Mouse (Mus musculus) ovary, postnatal 36 days (tissue): ENCODE measurements at regions not wholly inside any gene's neighbourhood (a gene's known extent, or its start where the extent isn't known, plus 50 kb on each side); places are given as distances from the start of the nearest gene placed in this dataset.

Experiments used
- DNase-seq: peaks from one replicate; pipeline ENCODE4 v3.0.0; 2022; ENCODE audit warnings: low spot score, mixed read lengths

- no peak for DNase-seq
Observed at GRCm38 (mm10) chr2:28349911-28350310, 96.7 kb upstream of the Ppp1r26 start.

- DNase-seq, result no peak
Observed at GRCm38 (mm10) chr2:28351445-28351844, 95.2 kb upstream of the Ppp1r26 start.

- no peak for DNase-seq
Observed at GRCm38 (mm10) chr2:28352903-28353302, 93.7 kb upstream of the Ppp1r26 start.

DNA sequence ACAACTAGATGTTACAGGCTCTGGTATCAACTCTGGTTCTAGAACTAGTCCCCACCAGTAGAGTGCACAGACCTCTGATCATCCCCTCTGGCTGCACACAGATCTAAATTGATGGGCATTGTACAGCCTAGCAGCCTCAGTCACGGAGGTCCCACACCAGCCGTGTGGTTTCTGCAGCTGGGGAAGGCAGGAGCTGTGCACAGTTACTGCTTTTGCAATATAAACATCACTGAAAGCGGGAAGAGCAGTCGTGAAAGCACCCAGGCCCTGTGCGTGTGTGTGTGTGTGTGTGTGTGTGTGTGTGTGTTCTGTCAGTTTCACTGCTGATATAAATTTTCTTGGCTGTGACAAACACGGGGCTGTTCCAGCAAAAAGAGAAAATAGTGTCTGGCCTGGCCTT lies 84.4 kb upstream of the Ppp1r26 start:
- no peak for DNase-seq

DNA sequence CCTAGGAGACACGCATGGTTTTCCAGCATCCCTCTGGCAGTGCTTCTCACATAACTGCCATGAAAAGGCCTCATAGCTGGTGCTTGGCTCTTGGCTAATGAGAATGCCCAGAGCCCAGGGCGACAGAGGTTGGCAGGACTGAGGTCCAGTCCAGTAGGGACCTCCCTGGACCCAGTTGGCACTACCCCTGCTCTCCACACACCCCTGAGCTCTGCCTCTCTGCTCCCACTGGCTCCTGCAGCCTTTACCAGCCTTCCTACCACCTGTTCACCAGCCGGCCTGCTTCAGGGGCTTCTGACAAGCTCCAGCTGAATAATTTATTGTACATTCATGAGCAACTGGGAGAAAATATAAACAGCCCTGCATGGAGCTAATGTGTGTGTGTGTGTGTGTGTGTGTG lies 82.0 kb upstream of the Ppp1r26 start:
- no peak for DNase-seq

DNA sequence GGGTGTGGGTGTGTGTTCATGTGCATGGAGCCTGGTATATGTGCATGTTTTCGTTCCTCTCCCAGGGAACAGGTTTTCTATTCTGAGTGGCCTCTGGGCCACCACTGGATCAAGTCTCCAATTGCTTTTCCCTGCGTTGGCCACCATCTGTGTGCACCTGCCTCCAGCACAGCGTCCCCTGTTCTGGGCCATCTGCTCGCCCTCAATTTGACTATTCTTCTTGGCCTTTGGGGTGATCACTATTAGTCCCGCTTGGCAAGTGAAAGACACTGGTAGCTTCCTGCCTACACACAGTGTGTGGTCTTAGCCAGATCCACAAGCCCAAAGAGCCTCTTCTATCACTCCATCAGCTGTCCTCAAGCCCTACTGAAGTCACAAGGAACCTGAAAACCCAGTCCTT lies 80.8 kb upstream of the Ppp1r26 start:
- no peak for DNase-seq

GRCm38 (mm10) chr2:28374838-28375237 lies 71.8 kb upstream of the Ppp1r26 start:
- peak; percentile 48 for DNase-seq

DNA sequence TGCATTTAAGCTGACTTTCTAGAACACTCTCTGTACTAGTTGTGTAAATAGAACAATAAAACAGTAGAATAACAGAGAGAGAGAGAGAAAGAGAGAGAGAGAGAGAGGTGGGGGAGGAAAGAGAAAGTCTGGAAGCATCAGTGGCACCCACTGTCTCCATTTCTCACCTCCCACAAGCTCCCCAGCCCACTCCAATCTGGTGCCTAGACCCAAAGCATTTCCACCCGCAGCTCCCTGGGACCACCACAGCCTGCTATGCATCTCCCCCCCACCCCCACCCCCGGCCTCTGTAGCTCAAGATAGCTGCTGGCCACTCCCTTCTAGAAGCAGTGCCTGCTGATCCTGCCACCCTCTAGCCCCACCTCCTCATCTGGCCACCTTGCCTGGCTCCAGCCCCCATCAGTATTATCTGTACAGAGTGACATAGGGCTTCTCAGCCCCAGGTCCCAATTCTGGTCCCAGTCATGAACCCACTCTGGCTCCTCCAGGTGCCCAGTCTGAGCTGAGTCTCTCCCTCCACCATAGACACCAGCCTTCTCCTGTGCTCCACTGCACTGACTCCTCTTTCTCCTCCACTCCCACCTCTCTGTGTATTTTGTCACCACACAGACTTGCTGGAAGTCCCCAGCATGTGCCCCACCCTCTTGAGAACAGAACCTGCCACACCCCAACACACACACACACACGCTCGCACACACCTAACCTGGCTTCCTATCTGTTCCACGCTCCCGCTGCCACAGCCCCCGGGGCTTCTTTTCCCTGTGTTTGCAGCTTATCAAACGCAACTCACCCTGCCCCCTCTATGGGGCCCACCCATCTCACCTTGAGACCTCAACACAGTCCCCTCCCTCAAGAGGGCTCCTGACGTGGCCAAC lies 68.4 kb upstream of the Ppp1r26 start:
- DNase-seq, result no peak

DNA sequence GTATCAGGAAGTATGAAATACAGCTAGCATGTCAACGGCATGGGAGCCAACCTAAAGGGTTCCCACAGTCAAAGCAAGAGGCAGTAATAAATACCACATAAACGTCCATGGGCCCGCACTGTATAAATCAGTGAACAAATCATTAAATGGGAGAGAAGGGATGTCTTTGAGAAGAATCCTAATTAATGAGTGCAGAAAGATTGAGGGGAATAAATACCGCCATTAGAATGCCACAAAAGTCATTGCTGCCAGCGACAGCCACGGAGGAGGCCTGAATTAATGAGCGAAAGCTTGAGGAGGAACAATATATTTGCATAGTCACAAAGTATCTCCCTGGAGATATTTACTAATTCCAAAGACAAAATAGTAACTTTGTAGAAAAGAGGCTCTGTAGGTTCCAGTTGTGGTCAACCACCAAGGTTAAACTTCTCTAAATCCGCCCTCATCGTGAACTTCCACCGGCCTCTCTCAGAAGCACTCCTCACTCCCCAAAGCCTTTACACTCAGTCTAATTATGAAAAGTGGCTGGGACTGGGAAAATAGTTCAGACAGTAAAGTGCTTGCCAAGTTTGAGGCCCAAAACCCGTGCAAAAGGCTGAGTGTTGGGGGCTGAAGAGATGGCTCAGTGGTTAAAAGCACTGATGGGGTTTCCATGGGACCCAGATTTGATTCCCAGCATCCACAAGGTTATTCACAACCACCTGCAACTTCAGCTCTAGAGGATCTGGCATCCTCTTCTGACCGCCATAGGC lies 64.4 kb upstream of the Ppp1r26 start:
- DNase-seq, result no peak

GRCm38 (mm10) chr2:28384875-28385274 lies 61.7 kb upstream of the Ppp1r26 start:
- DNase-seq, result no peak

DNA sequence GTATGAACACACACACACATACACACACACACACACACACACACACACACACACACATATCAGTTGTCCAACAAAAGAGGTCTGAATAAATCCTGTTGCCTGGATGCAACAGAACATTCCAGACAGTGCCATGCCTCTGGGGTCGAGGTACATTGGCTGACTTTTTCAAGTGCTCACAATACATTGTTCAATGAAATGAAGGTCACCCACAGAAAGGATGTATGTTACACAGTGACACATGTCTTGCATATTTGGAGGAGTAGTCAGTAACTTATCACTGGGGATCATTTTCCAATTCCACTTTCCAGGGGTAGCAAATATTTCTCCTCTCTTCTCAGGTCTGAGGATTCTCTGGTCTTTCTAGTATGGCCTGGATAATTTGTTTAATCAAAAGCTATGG lies 59.8 kb upstream of the Ppp1r26 start:
- no peak for DNase-seq

DNA sequence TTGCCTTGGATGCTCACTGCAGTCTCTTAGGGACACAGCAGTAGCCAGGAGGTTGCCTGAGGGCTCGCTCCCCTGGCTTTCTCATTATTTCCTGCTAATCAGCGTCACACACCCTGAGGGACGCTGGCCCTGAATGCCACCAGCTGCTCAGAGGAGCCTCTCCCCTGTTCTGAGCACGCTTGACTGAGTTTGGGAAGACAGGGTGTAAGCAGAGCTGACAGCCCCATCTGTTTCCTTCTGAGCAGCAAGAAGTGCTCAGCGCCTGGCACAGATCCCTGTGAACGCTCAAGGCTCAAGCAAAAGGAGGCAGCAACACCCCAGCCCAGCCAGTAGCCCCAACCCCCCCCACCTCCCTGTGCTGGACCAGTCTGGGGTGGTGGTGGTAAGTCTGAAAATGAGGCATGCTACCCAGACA lies 59.2 kb upstream of the Ppp1r26 start:
- DNase-seq, result no peak

- DNase-seq, result no peak
Observed at GRCm38 (mm10) chr2:28387926-28388325, 58.7 kb upstream of the Ppp1r26 start.

GRCm38 (mm10) chr2:28389703-28390102 lies 56.9 kb upstream of the Ppp1r26 start:
- DNase-seq, result no peak

DNA sequence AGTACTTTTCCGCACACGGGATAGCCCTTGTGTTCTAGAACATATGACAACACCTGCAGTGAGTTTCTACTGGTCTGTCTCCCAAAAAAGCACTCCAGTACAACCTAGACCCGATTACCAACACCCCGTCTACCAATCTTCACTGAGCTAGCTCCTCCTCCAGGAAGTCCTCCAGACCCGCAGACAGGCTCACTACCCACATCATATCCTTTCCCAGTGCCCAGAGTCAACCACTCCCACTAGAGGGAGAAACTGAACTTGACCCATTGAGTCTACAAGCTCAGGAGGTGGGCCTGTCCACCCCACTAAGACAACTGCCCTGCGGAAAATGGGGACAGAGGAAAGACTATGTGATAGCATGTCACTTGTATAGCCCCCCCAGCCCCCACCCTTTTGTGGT lies 51.2 kb upstream of the Ppp1r26 start:
- DNase-seq, result no peak
